Mouse (Mus musculus): ENCODE results near the gene Gcgr. TPM values are rescaled to one million over a fixed set of nuclear protein-coding genes. Genes with fewer than 3 reads are reported as not detected.
A peak's percentile ranks its signal among the peaks of the same experiment; 100 is the strongest.
"Not testable (repeated sequence)": the region's sequence is repeated elsewhere in the genome, so short reads cannot be mapped to it uniquely, and the experiment has no call there.

The Gcgr gene
- total RNA-seq, 1 experiment, result 0.40 TPM

- TF ChIP-seq MAFK (IDR thresholded peaks at IDR 0.05; ENCODE audit: insufficient read depth, low read depth, low read length) (no peak), HCFC1 (IDR thresholded peaks at IDR 0.05; ENCODE audit: borderline replicate concordance, insufficient read depth, low read length) (no peak), ZNF384 (IDR thresholded peaks at IDR 0.05; ENCODE audit: low read depth, low read length) (no peak), ZC3H11A (IDR thresholded peaks at IDR 0.05; ENCODE audit: borderline replicate concordance, low read depth, low read length) (no peak), CHD2 (IDR thresholded peaks at IDR 0.05; ENCODE audit: low read depth, low read length) (no peak)
- Histone ChIP-seq H3K9me3 (ENCODE audit: control insufficient read depth, insufficient read depth, low read depth, low read length) (no peaks in the 10 kb centered on the region), H3K4me1 (ENCODE audit: control insufficient read depth in 2 of 2, insufficient read depth in 2 of 2, low read length in 2 of 2, poor library complexity in 1 of 2) (peaks cover 0 to 3% of the 10 kb centered on the region in 2 experiments; a peak in 1 of 4 replicates), H3K36me3 (ENCODE audit: control insufficient read depth, insufficient read depth, low read length, poor library complexity, severe bottlenecking) (no peaks in the 10 kb centered on the region), H3K27ac (ENCODE audit: insufficient read depth, low read depth, low read length, poor library complexity, severe bottlenecking) (no peak overlapping the region), H3K9ac (ENCODE audit: insufficient read depth, low read depth, low read length, poor library complexity, severe bottlenecking) (no peak overlapping the region), H3K4me3 (ENCODE audit: insufficient read depth in 1 of 2, low read depth in 1 of 2, low read length in 2 of 2, poor library complexity in 1 of 2, severe bottlenecking in 1 of 2) (no peak overlapping the region)
- in situ Hi-C loops (cut with MboI; ENCODE audit: low sequenced_read_pairs in 2 of 2, unreplicated experiment in 2 of 2), result no loop called here
- DNase-seq (ENCODE audit: low read depth, low spot score), result no peak
Observed at GRCm38 (mm10) chr11:120512790-120513453, 17.6 kb upstream of the Gcgr start.

- not testable (repeated sequence) for H3K9ac ChIP-seq (ENCODE audit: insufficient read depth, low read depth, low read length, poor library complexity, severe bottlenecking); H3K9me3 ChIP-seq (ENCODE audit: control insufficient read depth, insufficient read depth, low read depth, low read length)
Observed at GRCm38 (mm10) chr11:120514262-120514661, 16.2 kb upstream of the Gcgr start.

GRCm38 (mm10) chr11:120515611-120516010 is 14.9 kb upstream of the Gcgr start:
- H3K4me3 ChIP-seq (ENCODE audit: insufficient read depth in 1 of 2, low read depth in 1 of 2, low read length in 2 of 2, poor library complexity in 1 of 2, severe bottlenecking in 1 of 2), result no peak overlapping the region; a peak in 1 of 4 replicates
- in situ Hi-C loops (cut with MboI; ENCODE audit: low sequenced_read_pairs in 2 of 2, unreplicated experiment in 2 of 2), result no loop called here
- H3K4me1 ChIP-seq (ENCODE audit: control insufficient read depth in 2 of 2, insufficient read depth in 2 of 2, low read length in 2 of 2, poor library complexity in 1 of 2), result peaks cover 0 to 2% of the 10 kb centered on the region in 2 experiments; a peak in 1 of 4 replicates
- no peak overlapping the region for H3K9ac ChIP-seq (ENCODE audit: insufficient read depth, low read depth, low read length, poor library complexity, severe bottlenecking)
- DNase-seq (ENCODE audit: low read depth, low spot score), result peak; percentile 59
- H3K9me3 ChIP-seq (ENCODE audit: control insufficient read depth, insufficient read depth, low read depth, low read length), result no peaks in the 10 kb centered on the region
- TF ChIP-seq ZNF384 (IDR thresholded peaks at IDR 0.05; ENCODE audit: low read depth, low read length), result no peak
- TF ChIP-seq CHD2 (IDR thresholded peaks at IDR 0.05; ENCODE audit: low read depth, low read length), result no peak
- no peak for TF ChIP-seq MAFK (IDR thresholded peaks at IDR 0.05; ENCODE audit: insufficient read depth, low read depth, low read length)
- TF ChIP-seq HCFC1 (IDR thresholded peaks at IDR 0.05; ENCODE audit: borderline replicate concordance, insufficient read depth, low read length), result no peak
- TF ChIP-seq ZC3H11A (IDR thresholded peaks at IDR 0.05; ENCODE audit: borderline replicate concordance, low read depth, low read length), result peak; percentile 58; the same call in 1 of the 2 replicates
- H3K27ac ChIP-seq (ENCODE audit: insufficient read depth, low read depth, low read length, poor library complexity, severe bottlenecking), result no peak overlapping the region
- H3K36me3 ChIP-seq (ENCODE audit: control insufficient read depth, insufficient read depth, low read length, poor library complexity, severe bottlenecking), result no peaks in the 10 kb centered on the region

More at GRCm38 (mm10) chr11:120514262-120514661, 16.2 kb upstream of the Gcgr start:
- H3K27ac ChIP-seq (ENCODE audit: insufficient read depth, low read depth, low read length, poor library complexity, severe bottlenecking); in situ Hi-C loops (cut with MboI; ENCODE audit: low sequenced_read_pairs in 2 of 2, unreplicated experiment in 2 of 2); H3K4me1 ChIP-seq (ENCODE audit: control insufficient read depth in 2 of 2, insufficient read depth in 2 of 2, low read length in 2 of 2, poor library complexity in 1 of 2); H3K4me3 ChIP-seq (ENCODE audit: insufficient read depth in 1 of 2, low read depth in 1 of 2, low read length in 2 of 2, poor library complexity in 1 of 2, severe bottlenecking in 1 of 2); DNase-seq (ENCODE audit: low read depth, low spot score); H3K36me3 ChIP-seq (ENCODE audit: control insufficient read depth, insufficient read depth, low read length, poor library complexity, severe bottlenecking): not testable (repeated sequence)

- no peak overlapping the region for H3K9ac ChIP-seq (ENCODE audit: insufficient read depth, low read depth, low read length, poor library complexity, severe bottlenecking)
- in situ Hi-C loops (cut with MboI; ENCODE audit: low sequenced_read_pairs in 2 of 2, unreplicated experiment in 2 of 2), result no loop called here
- DNase-seq (ENCODE audit: low read depth, low spot score), result no peak
- TF ChIP-seq CHD2 (IDR thresholded peaks at IDR 0.05; ENCODE audit: low read depth, low read length), result no peak
- TF ChIP-seq HCFC1 (IDR thresholded peaks at IDR 0.05; ENCODE audit: borderline replicate concordance, insufficient read depth, low read length), result no peak
- TF ChIP-seq ZNF384 (IDR thresholded peaks at IDR 0.05; ENCODE audit: low read depth, low read length), result no peak
- no peak for TF ChIP-seq MAFK (IDR thresholded peaks at IDR 0.05; ENCODE audit: insufficient read depth, low read depth, low read length)
- no peak for TF ChIP-seq ZC3H11A (IDR thresholded peaks at IDR 0.05; ENCODE audit: borderline replicate concordance, low read depth, low read length)
- no peaks in the 10 kb centered on the region for H3K9me3 ChIP-seq (ENCODE audit: control insufficient read depth, insufficient read depth, low read depth, low read length)
- H3K27ac ChIP-seq (ENCODE audit: insufficient read depth, low read depth, low read length, poor library complexity, severe bottlenecking), result no peak overlapping the region
- H3K4me1 ChIP-seq (ENCODE audit: control insufficient read depth in 2 of 2, insufficient read depth in 2 of 2, low read length in 2 of 2, poor library complexity in 1 of 2), result peaks cover 0 to 2% of the 10 kb centered on the region in 2 experiments; a peak in 1 of 4 replicates
- no peak overlapping the region for H3K4me3 ChIP-seq (ENCODE audit: insufficient read depth in 1 of 2, low read depth in 1 of 2, low read length in 2 of 2, poor library complexity in 1 of 2, severe bottlenecking in 1 of 2)
- H3K36me3 ChIP-seq (ENCODE audit: control insufficient read depth, insufficient read depth, low read length, poor library complexity, severe bottlenecking), result no peaks in the 10 kb centered on the region
Observed at GRCm38 (mm10) chr11:120517147-120517546, 13.4 kb upstream of the Gcgr start.

GRCm38 (mm10) chr11:120518027-120518426 is 12.5 kb upstream of the Gcgr start:
- H3K4me1 ChIP-seq (ENCODE audit: control insufficient read depth in 2 of 2, insufficient read depth in 2 of 2, low read length in 2 of 2, poor library complexity in 1 of 2), result peaks cover 0 to 2% of the 10 kb centered on the region in 2 experiments; a peak in 1 of 4 replicates
- in situ Hi-C loops (cut with MboI; ENCODE audit: low sequenced_read_pairs in 2 of 2, unreplicated experiment in 2 of 2), result no loop called here
- H3K4me3 ChIP-seq (ENCODE audit: insufficient read depth in 1 of 2, low read depth in 1 of 2, low read length in 2 of 2, poor library complexity in 1 of 2, severe bottlenecking in 1 of 2), result no peak overlapping the region
- DNase-seq (ENCODE audit: low read depth, low spot score), result no peak
- no peaks in the 10 kb centered on the region for H3K36me3 ChIP-seq (ENCODE audit: control insufficient read depth, insufficient read depth, low read length, poor library complexity, severe bottlenecking)
- H3K9me3 ChIP-seq (ENCODE audit: control insufficient read depth, insufficient read depth, low read depth, low read length), result no peaks in the 10 kb centered on the region
- no peak for TF ChIP-seq CHD2 (IDR thresholded peaks at IDR 0.05; ENCODE audit: low read depth, low read length)
- TF ChIP-seq ZNF384 (IDR thresholded peaks at IDR 0.05; ENCODE audit: low read depth, low read length), result no peak
- H3K9ac ChIP-seq (ENCODE audit: insufficient read depth, low read depth, low read length, poor library complexity, severe bottlenecking), result no peak overlapping the region
- no peak overlapping the region for H3K27ac ChIP-seq (ENCODE audit: insufficient read depth, low read depth, low read length, poor library complexity, severe bottlenecking)
